Mouse (Mus musculus) erythroblast, embryonic 14.5 days (primary cell): Measurements from ENCODE around the gene Mak. TPM values are rescaled to one million over a fixed set of nuclear protein-coding genes. Genes with fewer than 3 reads are reported as not detected.

Experiments used
- H3K27me3 ChIP-seq: 2 replicates; pipeline ENCODE4 v1.6.1; 2012; ENCODE audit warnings: inconsistent platforms; ENCODE audit not compliant: control insufficient read depth
- H3K36me3 ChIP-seq: 2 replicates; pipeline ENCODE4 v1.6.1; 2012; ENCODE audit warnings: mild to moderate bottlenecking, inconsistent platforms; ENCODE audit not compliant: control insufficient read depth
- H3K4me1 ChIP-seq: 2 replicates; pipeline ENCODE4 v1.6.1; 2012; ENCODE audit warnings: inconsistent platforms; ENCODE audit not compliant: control insufficient read depth
- H3K4me3 ChIP-seq: replicated peaks from 2 replicates; pipeline ENCODE3; 2012; ENCODE audit warnings: moderate library complexity, mild to moderate bottlenecking, inconsistent platforms
- H3K9me3 ChIP-seq: 2 replicates; pipeline ENCODE4 v1.6.1; 2012; ENCODE audit warnings: low read length, inconsistent platforms, mixed read lengths; ENCODE audit not compliant: control insufficient read depth
- GATA1 ChIP-seq: IDR thresholded peaks from 2 replicates; pipeline ENCODE4 v1.6.1; 2012; ENCODE audit warnings: low read length, inconsistent platforms, mixed read lengths
- TAL1 ChIP-seq: IDR thresholded peaks from 3 replicates; pipeline ENCODE4 v1.6.1; 2012; ENCODE audit warnings: low read length, inconsistent platforms, mixed read lengths
- polyA plus RNA-seq: library from polyadenylated mRNA; stranded (reverse); fragments of >175 nt; gene quantifications from 2 replicates; pipeline ENCODE4 v1.2.3, GENCODE M21; 2012

The Mak gene
- polyA plus RNA-seq, 1 experiment, result not detected

DNA sequence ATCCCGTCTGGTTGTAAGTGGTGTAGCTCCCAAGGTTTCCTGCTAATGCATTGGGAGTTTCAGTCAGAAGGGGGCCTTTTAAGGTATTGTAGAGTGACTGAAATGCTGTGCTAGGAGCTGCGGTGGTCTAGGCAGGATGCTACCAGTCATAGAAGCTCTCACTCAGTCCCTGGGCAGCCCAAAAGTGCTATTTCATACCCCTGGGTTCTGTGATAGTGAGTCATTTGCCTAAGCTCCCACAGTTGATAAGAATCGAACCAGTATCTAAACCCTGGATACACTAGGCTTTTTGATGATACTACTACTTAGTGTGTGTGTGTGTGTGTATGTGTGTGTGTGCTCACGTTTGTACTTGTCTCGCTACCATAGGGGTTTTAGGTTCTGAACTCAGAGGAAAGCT lies 49.4 kb downstream of the Mak start:
- peaks cover 43% of the 10 kb centered on the region for H3K4me1 ChIP-seq
- peaks cover 24% of the 10 kb centered on the region for H3K36me3 ChIP-seq
- peak overlapping the region; percentile 38 for H3K4me3 ChIP-seq
- H3K27me3 ChIP-seq, result no peaks in the 10 kb centered on the region; the same call in 1 of the 2 replicates
- TF ChIP-seq GATA1 (peak; percentile 34), TAL1 (no peak)
- peaks cover 6% of the 10 kb centered on the region; the same call in 1 of the 2 replicates for H3K9me3 ChIP-seq

GRCm38 (mm10) chr13:41022099-41022498 lies 57.4 kb downstream of the Mak start:
- H3K4me1 ChIP-seq, result peaks cover 74% of the 10 kb centered on the region
- H3K9me3 ChIP-seq, result peaks cover 3% of the 10 kb centered on the region; the same call in 1 of the 2 replicates
- no peaks in the 10 kb centered on the region for H3K27me3 ChIP-seq
- TF ChIP-seq GATA1, result no peak
- TF ChIP-seq TAL1, result no peak
- no peak overlapping the region for H3K4me3 ChIP-seq
- H3K36me3 ChIP-seq, result peaks cover 95% of the 10 kb centered on the region

DNA sequence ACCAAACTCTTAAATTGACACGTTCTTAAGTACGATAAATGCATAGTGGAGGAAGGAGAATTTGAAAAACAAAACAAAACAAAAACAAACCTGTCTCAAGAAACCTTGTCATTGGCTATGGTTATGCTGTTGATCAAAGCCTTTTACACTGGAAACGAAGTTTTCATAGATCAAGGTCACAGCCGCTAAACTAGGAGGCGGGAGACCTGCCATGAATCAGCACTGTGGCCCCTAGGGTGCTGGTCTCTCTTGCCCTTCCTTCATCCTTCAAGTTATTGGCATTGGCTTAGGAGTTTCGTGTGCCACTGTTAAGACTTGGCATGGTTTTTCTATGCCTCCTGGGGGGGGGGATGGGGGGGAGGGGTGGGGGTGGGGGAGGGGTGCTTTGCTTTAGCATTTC lies 57.9 kb downstream of the Mak start:
- H3K27me3 ChIP-seq, result no peaks in the 10 kb centered on the region
- 0 out of 2 replicates have a peak, but pooled peaks cover 2% of the 10 kb centered on the region for H3K9me3 ChIP-seq
- TF ChIP-seq TAL1 (no peak), GATA1 (no peak)
- H3K4me3 ChIP-seq, result peak overlapping the region; percentile 25
- peaks cover 74% of the 10 kb centered on the region for H3K4me1 ChIP-seq
- H3K36me3 ChIP-seq, result peaks cover 97% of the 10 kb centered on the region

- Histone ChIP-seq H3K27me3 (no peaks in the 10 kb centered on the region), H3K4me1 (peaks cover 78% of the 10 kb centered on the region), H3K36me3 (peaks cover 92% of the 10 kb centered on the region), H3K9me3 (0 out of 2 replicates have a peak, but pooled peaks cover 1% of the 10 kb centered on the region), H3K4me3 (peak overlapping the region; percentile 75)
- TF ChIP-seq GATA1 (no peak), TAL1 (no peak)
These were observed 59.0 kb downstream of the Mak start for GRCm38 (mm10) chr13:41020494-41020893.

GRCm38 (mm10) chr13:41018756-41019591 lies 60.5 kb downstream of the Mak start:
- Histone ChIP-seq H3K9me3 (no peaks in the 10 kb centered on the region), H3K4me3 (peak overlapping the region; percentile 75), H3K4me1 (peaks cover 77% of the 10 kb centered on the region), H3K27me3 (no peaks in the 10 kb centered on the region), H3K36me3 (peaks cover 93% of the 10 kb centered on the region)
- no peak for TF ChIP-seq TAL1
- TF ChIP-seq GATA1, result no peak

DNA sequence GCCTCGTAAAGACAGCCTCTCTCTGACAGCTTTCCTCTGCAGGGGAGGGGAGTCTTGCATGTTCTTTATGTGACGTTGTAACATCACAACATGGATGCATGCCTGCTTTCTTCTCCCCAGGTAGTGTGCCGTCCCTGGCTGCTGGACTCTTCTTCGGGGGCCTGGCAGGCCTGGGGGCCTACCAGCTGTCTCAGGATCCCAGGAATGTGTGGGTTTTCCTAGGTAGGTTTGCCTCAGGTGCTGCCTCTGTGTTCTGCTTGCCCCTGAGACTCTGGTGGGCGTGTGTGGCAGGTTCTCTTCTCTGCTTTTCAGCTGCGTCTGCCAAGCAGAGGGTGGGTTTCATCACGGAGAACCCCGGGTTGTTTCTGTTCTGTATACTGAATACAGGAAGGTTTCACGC lies 61.3 kb downstream of the Mak start:
- H3K36me3 ChIP-seq, result peaks cover 93% of the 10 kb centered on the region

DNA sequence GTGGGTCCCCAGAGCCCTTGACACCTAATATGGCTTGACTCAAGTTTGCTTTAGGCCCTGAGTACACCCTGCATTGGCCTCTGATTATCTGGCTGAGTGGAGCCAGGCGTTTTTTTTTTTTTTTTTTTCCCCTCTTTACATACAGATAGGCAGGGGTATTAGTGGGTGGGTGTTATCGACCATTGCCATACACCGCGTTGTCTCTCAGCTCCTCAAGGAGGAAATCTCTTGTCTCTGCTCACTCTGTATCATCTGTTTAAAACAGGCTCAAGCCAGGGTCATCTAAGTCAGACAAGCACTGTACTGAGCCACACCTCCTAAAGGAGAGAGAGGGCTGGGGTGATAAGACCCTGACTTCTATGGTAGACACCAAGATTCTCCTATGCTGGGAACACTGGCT lies 61.7 kb downstream of the Mak start:
- Histone ChIP-seq H3K9me3 (no peaks in the 10 kb centered on the region), H3K4me1 (peaks cover 73% of the 10 kb centered on the region), H3K4me3 (peak overlapping the region; percentile 75), H3K36me3 (peaks cover 93% of the 10 kb centered on the region), H3K27me3 (no peaks in the 10 kb centered on the region)
- TF ChIP-seq GATA1 (peak; percentile 79), TAL1 (peak; percentile 74)

More for the DNA sequence above, 61.3 kb downstream of the Mak start:
- Histone ChIP-seq H3K9me3 (no peaks in the 10 kb centered on the region), H3K4me3 (peak overlapping the region; percentile 75), H3K27me3 (no peaks in the 10 kb centered on the region), H3K4me1 (peaks cover 72% of the 10 kb centered on the region)
- TF ChIP-seq GATA1 (no peak), TAL1 (no peak)

DNA sequence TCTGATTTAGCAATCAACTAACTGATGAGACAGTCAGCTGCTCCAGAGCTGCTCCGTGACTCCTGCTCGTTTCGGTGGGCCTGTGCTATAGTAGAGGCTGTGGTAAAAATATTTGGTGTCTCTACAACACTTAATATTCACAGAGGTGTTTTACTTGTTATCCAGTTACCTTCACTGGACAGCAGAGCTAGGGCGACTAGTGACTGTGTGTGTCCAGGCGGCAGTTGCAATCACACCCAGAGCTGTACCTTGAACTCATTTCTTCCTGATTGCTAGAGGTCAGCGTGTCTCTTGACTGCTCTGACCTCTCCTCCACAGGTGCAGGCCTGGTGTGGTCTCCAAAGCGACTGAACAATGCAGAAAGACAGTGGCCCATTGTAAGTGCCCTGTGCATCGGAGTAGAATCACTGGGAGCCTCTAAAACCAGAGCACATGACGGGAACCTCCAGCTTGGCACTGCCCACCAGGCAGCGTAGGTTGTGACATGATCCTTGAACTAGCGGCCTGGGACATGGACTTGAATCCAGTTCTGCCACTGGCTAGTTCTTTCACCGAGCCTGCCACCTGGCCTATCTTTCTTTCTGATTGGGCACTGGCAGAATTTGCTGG lies 62.6 kb downstream of the Mak start:
- TF ChIP-seq TAL1 (no peak), GATA1 (no peak)
- Histone ChIP-seq H3K4me3 (peak overlapping the region; percentile 75), H3K9me3 (no peaks in the 10 kb centered on the region), H3K36me3 (peaks cover 93% of the 10 kb centered on the region), H3K27me3 (no peaks in the 10 kb centered on the region), H3K4me1 (peaks cover 65% of the 10 kb centered on the region)
